Mouse (Mus musculus): ENCODE data around the gene Reep3. TPM values are rescaled to one million over a fixed set of nuclear protein-coding genes. Genes with fewer than 3 reads are reported as not detected.
A peak's percentile ranks its signal among the peaks of the same experiment; 100 is the strongest.

Reep3 gene
- polyA plus RNA-seq, 1 experiment = 13.2 TPM

DNA sequence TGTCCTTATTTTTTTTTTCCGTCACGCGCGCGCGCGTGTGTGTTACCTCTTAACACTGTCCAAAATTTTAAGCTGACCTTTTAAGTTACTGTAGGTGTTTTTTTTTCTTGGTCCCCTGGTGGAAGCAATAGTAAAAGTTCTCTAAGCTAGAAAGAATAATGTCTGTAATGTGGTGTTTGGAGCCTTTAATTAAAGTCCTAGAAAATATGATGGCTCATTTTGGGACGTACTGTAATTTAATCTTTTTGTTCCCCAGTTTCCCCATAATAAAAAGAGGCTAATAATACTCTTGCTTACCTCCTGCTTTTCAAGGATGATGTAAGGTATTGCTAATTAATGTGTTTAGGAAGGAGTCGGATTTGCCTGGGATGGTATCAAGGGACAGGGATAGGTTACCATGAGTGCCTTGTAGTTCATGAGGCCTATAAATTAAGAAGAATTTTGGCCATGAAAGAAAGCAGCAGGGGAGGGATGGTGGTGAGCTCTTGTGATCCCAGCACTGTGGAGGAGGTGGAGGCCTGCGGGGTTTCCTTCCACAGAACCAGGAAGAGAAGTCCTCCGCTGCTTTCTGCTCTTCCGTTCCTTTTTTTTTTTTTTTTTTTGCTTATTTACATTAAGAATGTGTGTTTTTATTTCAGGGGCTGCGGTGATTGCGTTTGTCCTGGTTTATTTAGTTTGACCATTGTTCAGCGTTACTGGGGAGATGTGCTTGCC is 849 bp upstream of the Reep3 start:
- peak; percentile 21 for DNase-seq
- Histone ChIP-seq H3K4me3 (ENCODE audit: control insufficient read depth, insufficient read depth, low read length) (peak overlapping the region; percentile 65), H3K4me1 (replicated peaks; ENCODE audit: control insufficient read depth, insufficient read depth, low read length) (peaks cover 2% of the 10 kb centered on the region; the same call in 1 of the 2 replicates), H3K27ac (ENCODE audit: control insufficient read depth, insufficient read depth, low read length) (peak overlapping the region; percentile 5; the same call in 1 of the 2 replicates), H3K36me3 (ENCODE audit: control insufficient read depth, insufficient read depth, low read length) (no peaks in the 10 kb centered on the region), H3K27me3 (ENCODE audit: control insufficient read depth, insufficient read depth, low read length) (no peaks in the 10 kb centered on the region)
- TF ChIP-seq POLR2A (IDR thresholded peaks at IDR 0.05; ENCODE audit: control insufficient read depth, extremely low read depth, insufficient read depth, low read length, poor library complexity) = no peak
- TF ChIP-seq CTCF (IDR thresholded peaks at IDR 0.05; ENCODE audit: borderline replicate concordance, control insufficient read depth, extremely low read depth, insufficient read depth, low read length, poor library complexity) = no peak
- 4% methylated on average over 15 of the region's 15 CpGs for WGBS

DNA sequence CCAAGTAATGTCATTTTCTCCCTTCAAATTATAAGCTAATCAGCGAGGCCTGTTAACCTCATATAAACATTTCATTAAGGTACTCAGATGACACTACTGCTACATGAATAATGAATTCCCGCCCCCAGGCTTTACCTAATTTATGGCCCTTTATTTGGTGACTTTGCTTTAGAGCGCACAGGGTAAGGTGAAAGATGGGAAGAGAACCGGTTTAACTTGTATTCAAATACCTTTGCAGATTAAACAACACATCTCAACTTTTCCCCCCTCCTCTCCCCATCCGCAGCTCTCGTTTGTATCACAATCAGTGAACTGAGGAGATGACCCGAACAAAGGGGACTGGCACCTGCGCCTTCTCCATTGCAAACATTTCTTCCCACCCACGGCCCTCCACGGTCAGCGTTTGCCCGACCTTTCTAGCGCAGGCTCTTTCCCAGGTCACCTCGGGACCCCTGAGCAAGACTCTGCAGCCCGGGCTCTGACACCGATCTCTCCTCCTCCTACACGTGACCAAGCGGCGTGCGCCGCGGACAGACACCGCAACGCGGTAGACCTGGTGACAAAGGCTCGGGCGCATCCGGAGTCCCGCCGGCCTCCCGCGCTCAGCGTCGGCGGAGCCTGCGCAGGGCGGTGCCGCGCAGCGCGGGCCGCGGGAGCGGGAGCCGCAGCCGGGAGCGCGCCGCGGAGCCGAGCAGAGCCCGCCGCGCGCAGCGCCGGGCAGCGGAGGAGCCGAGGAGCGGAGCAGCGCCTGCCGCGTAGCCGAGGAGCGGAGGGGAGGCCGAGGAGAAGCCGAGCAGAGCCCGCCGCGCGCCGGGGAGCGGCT is 736 bp downstream of the Reep3 start, which contains the start of gene Jmjd1c:
Jmjd1c (plus strand) TSS at position 328 of the 823 bp plus-strand sequence.
- Histone ChIP-seq H3K27ac (ENCODE audit: control insufficient read depth, insufficient read depth, low read length) (peak within 1 kb of the TSS; percentile 18; the same call in 1 of the 2 replicates), H3K4me3 (ENCODE audit: control insufficient read depth, insufficient read depth, low read length) (peak within 1 kb of the TSS; percentile 85), H3K4me1 (replicated peaks; ENCODE audit: control insufficient read depth, insufficient read depth, low read length) (0 out of 2 replicates have a peak, but pooled peaks cover 2% of the 10 kb centered on the region), H3K27me3 (ENCODE audit: control insufficient read depth, insufficient read depth, low read length) (no peaks in the 10 kb centered on the region), H3K36me3 (ENCODE audit: control insufficient read depth, insufficient read depth, low read length) (no peaks in the 10 kb centered on the region)
- TF ChIP-seq CTCF (IDR thresholded peaks at IDR 0.05; ENCODE audit: borderline replicate concordance, control insufficient read depth, extremely low read depth, insufficient read depth, low read length, poor library complexity) (no peak), POLR2A (IDR thresholded peaks at IDR 0.05; ENCODE audit: control insufficient read depth, extremely low read depth, insufficient read depth, low read length, poor library complexity) (peak; percentile 85)
- WGBS = 3% methylated on average over 73 of the region's 73 CpGs
- DNase-seq = peak; percentile 76

GRCm38 (mm10) chr10:67094922-67095321 is 1.8 kb downstream of the Reep3 start:
- WGBS = 96% methylated on average over 7 of the region's 7 CpGs
- H3K27me3 ChIP-seq (ENCODE audit: control insufficient read depth, insufficient read depth, low read length) = no peaks in the 10 kb centered on the region
- 0 out of 2 replicates have a peak, but pooled peaks cover 2% of the 10 kb centered on the region for H3K4me1 ChIP-seq (replicated peaks; ENCODE audit: control insufficient read depth, insufficient read depth, low read length)
- H3K27ac ChIP-seq (ENCODE audit: control insufficient read depth, insufficient read depth, low read length) = no peak overlapping the region
- TF ChIP-seq CTCF (IDR thresholded peaks at IDR 0.05; ENCODE audit: borderline replicate concordance, control insufficient read depth, extremely low read depth, insufficient read depth, low read length, poor library complexity) (no peak), POLR2A (IDR thresholded peaks at IDR 0.05; ENCODE audit: control insufficient read depth, extremely low read depth, insufficient read depth, low read length, poor library complexity) (no peak)
- no peak for DNase-seq
- H3K36me3 ChIP-seq (ENCODE audit: control insufficient read depth, insufficient read depth, low read length) = no peaks in the 10 kb centered on the region
- no peak overlapping the region for H3K4me3 ChIP-seq (ENCODE audit: control insufficient read depth, insufficient read depth, low read length)

GRCm38 (mm10) chr10:67090611-67091010 is 6.1 kb downstream of the Reep3 start:
- Histone ChIP-seq H3K36me3 (ENCODE audit: control insufficient read depth, insufficient read depth, low read length) (no peaks in the 10 kb centered on the region), H3K27ac (ENCODE audit: control insufficient read depth, insufficient read depth, low read length) (no peak overlapping the region), H3K4me3 (ENCODE audit: control insufficient read depth, insufficient read depth, low read length) (no peak overlapping the region), H3K27me3 (ENCODE audit: control insufficient read depth, insufficient read depth, low read length) (no peaks in the 10 kb centered on the region), H3K4me1 (replicated peaks; ENCODE audit: control insufficient read depth, insufficient read depth, low read length) (no peaks in the 10 kb centered on the region)
- 96% methylated on average over 4 of the region's 4 CpGs for WGBS
- no peak for TF ChIP-seq POLR2A (IDR thresholded peaks at IDR 0.05; ENCODE audit: control insufficient read depth, extremely low read depth, insufficient read depth, low read length, poor library complexity)
- TF ChIP-seq CTCF (IDR thresholded peaks at IDR 0.05; ENCODE audit: borderline replicate concordance, control insufficient read depth, extremely low read depth, insufficient read depth, low read length, poor library complexity) = no peak
- no peak for DNase-seq

- H3K4me1 ChIP-seq (replicated peaks; ENCODE audit: control insufficient read depth, insufficient read depth, low read length) = no peaks in the 10 kb centered on the region
- 97% methylated on average over 5 of the region's 5 CpGs for WGBS
- H3K36me3 ChIP-seq (ENCODE audit: control insufficient read depth, insufficient read depth, low read length) = no peaks in the 10 kb centered on the region
- H3K27me3 ChIP-seq (ENCODE audit: control insufficient read depth, insufficient read depth, low read length) = no peaks in the 10 kb centered on the region
- no peak overlapping the region for H3K4me3 ChIP-seq (ENCODE audit: control insufficient read depth, insufficient read depth, low read length)
- no peak for TF ChIP-seq POLR2A (IDR thresholded peaks at IDR 0.05; ENCODE audit: control insufficient read depth, extremely low read depth, insufficient read depth, low read length, poor library complexity)
- TF ChIP-seq CTCF (IDR thresholded peaks at IDR 0.05; ENCODE audit: borderline replicate concordance, control insufficient read depth, extremely low read depth, insufficient read depth, low read length, poor library complexity) = no peak
- DNase-seq = no peak
- no peak overlapping the region for H3K27ac ChIP-seq (ENCODE audit: control insufficient read depth, insufficient read depth, low read length)
Observed at GRCm38 (mm10) chr10:67087447-67088226, 9.1 kb downstream of the Reep3 start.

- no peak overlapping the region for H3K27ac ChIP-seq (ENCODE audit: control insufficient read depth, insufficient read depth, low read length)
- H3K4me1 ChIP-seq (replicated peaks; ENCODE audit: control insufficient read depth, insufficient read depth, low read length) = no peaks in the 10 kb centered on the region
- no peaks in the 10 kb centered on the region for H3K27me3 ChIP-seq (ENCODE audit: control insufficient read depth, insufficient read depth, low read length)
- DNase-seq = no peak
- no peak overlapping the region for H3K4me3 ChIP-seq (ENCODE audit: control insufficient read depth, insufficient read depth, low read length)
- TF ChIP-seq POLR2A (IDR thresholded peaks at IDR 0.05; ENCODE audit: control insufficient read depth, extremely low read depth, insufficient read depth, low read length, poor library complexity) (no peak), CTCF (IDR thresholded peaks at IDR 0.05; ENCODE audit: borderline replicate concordance, control insufficient read depth, extremely low read depth, insufficient read depth, low read length, poor library complexity) (no peak)
- H3K36me3 ChIP-seq (ENCODE audit: control insufficient read depth, insufficient read depth, low read length) = no peaks in the 10 kb centered on the region
- 94% methylated on average over 7 of the region's 7 CpGs for WGBS
Observed at GRCm38 (mm10) chr10:67085916-67086315, 10.8 kb downstream of the Reep3 start.
